Mouse (Mus musculus) right cerebral cortex, adult 18-20 months (tissue): ENCODE data around the gene Atf7.

Source experiments
- DNase-seq: peaks from one replicate; pipeline ENCODE4 v3.0.0; 2022; ENCODE audit warnings: mixed read lengths

Atf7 gene

GRCm38 (mm10) chr15:102546677-102547427 is 78.4 kb downstream of the Atf7 start:
- DNase-seq, result peak; percentile 92

- no peak for DNase-seq
These were observed 79.0 kb downstream of the Atf7 start for GRCm38 (mm10) chr15:102546246-102546645.

GRCm38 (mm10) chr15:102544801-102545200 is 80.5 kb downstream of the Atf7 start:
- no peak for DNase-seq

- no peak for DNase-seq
These were observed 91.3 kb downstream of the Atf7 start for GRCm38 (mm10) chr15:102533926-102534325.

GRCm38 (mm10) chr15:102532106-102532900 is 93.0 kb downstream of the Atf7 start:
- DNase-seq, result no peak

GRCm38 (mm10) chr15:102531586-102531985 is 93.7 kb downstream of the Atf7 start:
- no peak for DNase-seq

GRCm38 (mm10) chr15:102530566-102530965 is 94.7 kb downstream of the Atf7 start:
- DNase-seq, result no peak

- no peak for DNase-seq
These were observed 96.9 kb downstream of the Atf7 start for GRCm38 (mm10) chr15:102528396-102528795.

GRCm38 (mm10) chr15:102527936-102528335 is 97.3 kb downstream of the Atf7 start:
- no peak for DNase-seq

- no peak for DNase-seq
These were observed 98.9 kb downstream of the Atf7 start for GRCm38 (mm10) chr15:102526111-102527002.

- DNase-seq, result peak; percentile 77
These were observed 100.3 kb downstream of the Atf7 start, which contains the start of gene Npff for GRCm38 (mm10) chr15:102524892-102525485. TSS of gene Npff (minus strand) at chr15:102524942.

GRCm38 (mm10) chr15:102521480-102521879 is 103.8 kb downstream of the Atf7 start:
- no peak for DNase-seq

- no peak for DNase-seq
These were observed 104.8 kb downstream of the Atf7 start for GRCm38 (mm10) chr15:102520416-102520815.

GRCm38 (mm10) chr15:102519211-102520141 is 105.8 kb downstream of the Atf7 start:
- no peak for DNase-seq

GRCm38 (mm10) chr15:102518859-102519201 is 106.4 kb downstream of the Atf7 start:
- no peak for DNase-seq

- peak; percentile 100 for DNase-seq
These were observed 107.0 kb downstream of the Atf7 start, which contains the start of gene Tarbp2 for GRCm38 (mm10) chr15:102517976-102518858. TSS of gene Tarbp2 (plus strand) at chr15:102518192.

- DNase-seq, result no peak
These were observed 107.7 kb downstream of the Atf7 start for GRCm38 (mm10) chr15:102517631-102517975.

- peak; percentile 83 for DNase-seq
These were observed 108.4 kb downstream of the Atf7 start, which contains the start of gene Map3k12 for GRCm38 (mm10) chr15:102516728-102517404. TSS of gene Map3k12 (minus strand) at chr15:102517064.

GRCm38 (mm10) chr15:102516293-102516692 is 109.0 kb downstream of the Atf7 start:
- no peak for DNase-seq

GRCm38 (mm10) chr15:102515791-102516190 is 109.5 kb downstream of the Atf7 start:
- DNase-seq, result no peak
